ENCODE assay signal across 9 mouse cellular contexts in the genomic region with DNA sequence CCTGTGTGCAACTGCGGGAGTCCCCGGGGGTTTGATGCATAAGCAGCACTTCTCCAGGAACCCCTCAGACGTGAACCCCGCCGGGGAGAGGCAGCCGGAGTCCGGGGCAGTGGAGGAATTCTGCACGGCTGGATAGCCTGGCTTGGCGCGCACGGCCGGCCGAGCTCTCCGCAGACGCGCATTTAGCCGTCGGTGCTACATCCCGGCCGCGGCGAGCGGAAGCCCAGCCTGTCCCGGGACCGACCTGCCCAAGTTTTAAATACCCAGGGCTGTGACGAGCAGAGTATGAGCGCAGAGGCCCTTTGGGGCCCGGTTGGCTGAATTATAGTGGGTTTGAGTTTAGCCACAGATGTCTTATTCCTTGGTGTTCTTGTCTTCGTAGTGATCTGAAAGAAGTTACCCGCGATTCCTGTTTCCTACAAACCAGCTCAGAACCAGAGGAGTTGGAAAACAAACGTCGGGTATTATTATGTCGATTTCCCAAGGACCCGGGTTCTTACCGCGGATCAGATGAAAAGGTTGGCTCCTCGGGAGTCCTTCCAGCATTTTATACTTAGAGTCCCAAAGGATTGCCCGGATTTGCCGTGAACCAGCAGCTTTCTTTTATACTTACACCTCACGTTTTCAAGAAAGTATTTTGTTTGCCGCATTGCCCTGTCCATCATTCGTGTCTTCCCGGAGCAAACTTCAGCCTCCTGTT. TPM values are rescaled to one million over a fixed set of nuclear protein-coding genes. Genes with fewer than 3 reads are reported as not detected.
DNase-seq lines count a peak whose midpoint lies in the region; ATAC-seq and TF ChIP-seq lines count a peak whose summit lies in the region.
"Had no signal": no experiment of that assay in that cellular context is flagged by ENCODE, and none has a peak within 500 bp of the region (broad histone marks: within the 10 kb centered on the region; RNA-seq: fewer than 3 reads in every experiment).

No protein-coding gene starts in this region.

- H3K27me3 ChIP-seq in kidney, adult 2 months (replicated peaks; ENCODE audit: control insufficient read depth, insufficient read depth, low read length) = peaks cover 7% of the 10 kb centered on the region
- peaks cover 87% of the 10 kb centered on the region for H3K27me3 ChIP-seq in forebrain, embryonic 13.5 days
- H3K27me3 ChIP-seq in neural tube, embryonic 12.5 days (replicated peaks) = peaks cover 88% of the 10 kb centered on the region

- peak overlapping the region; percentile 78 for H3K4me3 ChIP-seq in kidney, adult 2 months (ENCODE audit: insufficient read depth, low read depth, low read length)
- peak overlapping the region; percentile 51 for H3K4me3 ChIP-seq in forebrain, embryonic 13.5 days
- peak overlapping the region; percentile 51 for H3K4me3 ChIP-seq in neural tube, embryonic 12.5 days

- H3K4me2 ChIP-seq in forebrain, embryonic 13.5 days = peak overlapping the region; percentile 80
- H3K4me2 ChIP-seq in neural tube, embryonic 12.5 days (replicated peaks) = peak overlapping the region; percentile 83

- peak; percentile 35 for DNase-seq in kidney, adult 2 months
- DNase-seq in kidney, adult 8-10 months = no peak
- peak; percentile 17 to 53 for DNase-seq in kidney, postnatal 25 days
- no peak for DNase-seq in frontal cortex, postnatal 14 days (ENCODE audit: low spot score in 2 of 2)
- DNase-seq in frontal cortex, postnatal 10 days (ENCODE audit: low spot score in 2 of 2) = no peak

- no peaks in the 10 kb centered on the region for H3K36me3 ChIP-seq in kidney, adult 2 months (ENCODE audit: control insufficient read depth, insufficient read depth, low read length)
- no peaks in the 10 kb centered on the region for H3K36me3 ChIP-seq in forebrain, embryonic 13.5 days (ENCODE audit: poor library complexity, severe bottlenecking)
- no peaks in the 10 kb centered on the region for H3K36me3 ChIP-seq in neural tube, embryonic 12.5 days
- H3K36me3 ChIP-seq: G1E had no signal

- H3K9me3 ChIP-seq in forebrain, embryonic 13.5 days (replicated peaks) = no peaks in the 10 kb centered on the region
- H3K9me3 ChIP-seq in neural tube, embryonic 12.5 days = no peaks in the 10 kb centered on the region
- H3K9me3 ChIP-seq: G1E had no signal

- peak overlapping the region; percentile 76 for H3K27ac ChIP-seq in kidney, adult 2 months (ENCODE audit: insufficient read depth, low read depth, low read length)
- no peak overlapping the region for H3K27ac ChIP-seq in forebrain, embryonic 13.5 days
- no peak overlapping the region for H3K27ac ChIP-seq in neural tube, embryonic 12.5 days

- no peak; the same call in 1 of the 2 replicates for ATAC-seq in forebrain, embryonic 13.5 days
- ATAC-seq in neural tube, embryonic 12.5 days (ENCODE audit: low FRiP score, low read depth) = peak; percentile 21; the same call in 1 of the 2 replicates
- no peak for ATAC-seq in megakaryocyte progenitor cell, adult 5-6 weeks (replicated peaks; ENCODE audit: poor library complexity)

- no peak for TF ChIP-seq CTCF in kidney, adult 2 months (conservative IDR thresholded peaks at IDR 0.05; ENCODE audit: insufficient read depth, insufficient read length, low read depth, low read length)

- H3K9ac ChIP-seq in forebrain, embryonic 13.5 days = 0 out of 2 replicates have a peak overlapping the region, but pooled peaks have one; percentile 8
- no peak overlapping the region; the same call in 1 of the 2 replicates for H3K9ac ChIP-seq in neural tube, embryonic 12.5 days

- WGBS in kidney, adult 2 months = 2% methylated on average over 44 of the region's 44 CpGs
- under 1% methylated on average over 44 of the region's 44 CpGs for WGBS in forebrain, embryonic 13.5 days
- under 1% methylated on average over 44 of the region's 44 CpGs for WGBS in neural tube, embryonic 12.5 days

- no peaks in the 10 kb centered on the region for H3K4me1 ChIP-seq in kidney, adult 2 months (ENCODE audit: control insufficient read depth, insufficient read depth, low read length)
- H3K4me1 ChIP-seq in forebrain, embryonic 13.5 days = peaks cover 30% of the 10 kb centered on the region
- peaks cover 12% of the 10 kb centered on the region for H3K4me1 ChIP-seq in neural tube, embryonic 12.5 days

- TF ChIP-seq POLR2A in kidney, adult 2 months (IDR thresholded peaks at IDR 0.05; ENCODE audit: low read depth, low read length) = no peak

RNA-seq across cellular contexts. Expression of a gene that starts 0.7 kb away (rescaled TPM):
- polyA plus RNA-seq in kidney, adult 2 months (2012; rRNA removed) = 4.2 and 5.8 TPM in 2 replicates
- 2.0 and 7.6 TPM in 2 replicates for polyA plus RNA-seq in forebrain, embryonic 13.5 days (2015; fragmentation: Nextera tagmentation; extraction: Ambion mirVana)
- 2.4 and 2.6 TPM in 2 replicates for polyA plus RNA-seq in neural tube, embryonic 12.5 days (2016; fragmentation: Nextera tagmentation; extraction: Ambion mirVana)
- total RNA-seq in megakaryocyte progenitor cell, adult 5-6 weeks (2015) = not detected in 2 replicates
- not detected in 2 replicates for total RNA-seq in megakaryocyte progenitor cell, adult 5-6 weeks (2017)
- polyA plus RNA-seq: G1E had no signal

Comparison
In these comparisons a context has a peak if more than half of its experiments do, and no peak if none do; other contexts are left out.
1. DNase-seq: peak in kidney, adult 2 months (single experiment) and kidney, postnatal 25 days (2 of 2); none in kidney, adult 8-10 months (0 of 2), frontal cortex, postnatal 14 days (0 of 2) and frontal cortex, postnatal 10 days (0 of 2).
2. Peak in every context shown above with its lines, with median percentiles within 50 percentile points of each other: H3K4me3 ChIP-seq.